Mouse (Mus musculus) B cell, adult 67 days (primary cell): ENCODE results near the gene Arpc3. TPM values are rescaled to one million over a fixed set of nuclear protein-coding genes. Genes with fewer than 3 reads are reported as not detected.

Source experiments
- total RNA-seq, 2 experiments: library from RNA; stranded (reverse); gene quantifications; 4 replicates each; pipeline ENCODE4 v1.2.4; 2023

Arpc3 gene
- total RNA-seq: 100 to 1,000 TPM; 355 to 394 TPM

GRCm38 (mm10) chr5:122391786-122392180 is at the start of gene Arpc3:
Arpc3 (plus strand) TSS chr5:122391878.

GRCm38 (mm10) chr5:122353807-122354491 is 37.7 kb upstream of the Arpc3 start, which contains the start of the genes Rad9b and Vps29:
Rad9b (minus strand) TSS chr5:122354233.
Vps29 (plus strand) TSS chr5:122354369.

DNA sequence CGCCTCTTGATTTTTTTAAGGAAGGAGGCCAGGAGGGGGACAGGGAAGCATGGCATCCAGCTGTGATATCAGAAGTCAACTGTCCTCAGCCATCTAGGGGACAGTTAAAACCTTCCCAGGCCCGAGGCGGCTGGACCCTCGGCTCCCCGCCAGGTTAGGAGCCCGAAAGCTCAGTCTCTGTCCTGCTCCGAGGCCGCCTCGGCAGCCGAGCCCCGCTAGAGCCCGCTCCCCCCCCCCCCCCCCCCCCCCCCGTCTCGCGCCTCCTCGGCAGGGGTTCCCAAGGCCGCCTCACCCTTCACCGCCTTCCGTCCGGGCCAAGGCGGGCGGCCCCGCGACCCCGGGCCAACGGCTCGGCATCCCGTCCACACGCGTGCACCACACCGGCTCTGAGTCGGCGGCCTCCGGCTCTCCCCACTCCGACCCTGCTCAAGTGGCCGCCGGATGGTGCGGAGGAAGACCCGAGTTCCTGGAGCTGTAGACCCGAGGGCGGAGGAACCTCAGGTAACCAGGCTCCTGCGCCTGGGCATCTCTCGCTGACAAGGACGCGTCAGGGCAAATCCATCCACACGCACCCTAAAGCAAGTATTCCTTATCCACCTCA is 20.0 kb upstream of the Arpc3 start, which contains the start of gene Gpn3:
TSS of gene Gpn3 (plus strand) at position 286 of the 601 bp plus-strand sequence.

GRCm38 (mm10) chr5:122372192-122372769 is 19.4 kb upstream of the Arpc3 start, which contains the start of gene Fam216a:
Fam216a (minus strand) TSS chr5:122372364.

DNA sequence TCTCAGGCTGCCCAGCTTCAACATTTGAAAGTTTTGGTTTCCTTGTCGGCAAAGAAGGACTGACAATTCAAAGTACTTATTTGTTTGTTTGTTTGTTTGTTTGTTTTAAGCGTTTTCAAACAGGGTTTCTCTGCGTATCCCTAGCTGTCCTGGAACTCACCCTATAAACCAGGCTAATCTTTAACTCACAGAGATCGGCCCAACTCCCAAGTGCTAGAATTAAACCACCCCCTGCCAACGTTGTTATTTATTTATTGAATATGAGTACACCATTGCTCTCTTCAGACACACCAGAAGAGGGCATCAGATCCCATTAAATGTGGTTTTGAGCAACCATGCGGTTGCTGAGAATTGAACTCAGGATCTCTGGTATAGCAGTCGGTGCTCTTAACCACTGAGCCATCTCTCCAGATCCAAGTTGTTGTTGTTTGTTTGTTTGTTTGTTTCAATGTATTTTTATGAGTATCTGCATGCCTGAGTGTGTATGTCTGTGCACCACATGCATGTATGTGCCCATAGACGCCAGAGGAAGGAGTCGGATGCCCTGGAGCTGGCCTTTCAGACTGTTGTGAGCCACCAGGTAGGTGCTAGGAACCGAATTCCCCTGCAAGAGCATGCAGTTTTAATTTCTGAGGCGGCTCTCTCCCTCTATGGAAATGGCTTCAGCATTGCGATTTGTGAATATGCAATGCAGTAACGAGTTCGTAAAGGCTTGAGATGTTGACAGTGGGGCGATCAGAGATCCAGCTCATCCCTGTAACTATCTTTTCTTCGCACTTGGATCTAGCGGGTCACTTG is 29.8 kb downstream of the Arpc3 start, which contains the start of gene Anapc7:
TSS of gene Anapc7 (plus strand) at position 423 of the 798 bp plus-strand sequence.

Other genes starting within 250 kb of the Arpc3 start
- gene Ppp1cc, start 233.6 kb upstream of the Arpc3 start, total RNA-seq: 100 to 1,000 TPM; 279 to 317 TPM
- gene Hvcn1, start 185.1 kb upstream of the Arpc3 start, total RNA-seq: 100 to 1,000 TPM; 755 to 828 TPM
- 10 to 100 TPM; 27.1 to 28.1 TPM for gene Tctn1, start 127.4 kb upstream of the Arpc3 start, total RNA-seq
- gene Pptc7, start 107.5 kb upstream of the Arpc3 start, total RNA-seq: 10 to 100 TPM; 29.0 to 35.9 TPM
- 1 to 10 TPM; 9.9 TPM for gene Rad9b, start 37.6 kb upstream of the Arpc3 start, total RNA-seq
- 10 to 100 TPM; 56.1 to 62.4 TPM for gene Vps29, start 37.5 kb upstream of the Arpc3 start, total RNA-seq
- 10 to 100 TPM; 28.6 to 45.3 TPM for gene Gpn3, start 20.0 kb upstream of the Arpc3 start, total RNA-seq
- 10 to 100 TPM in 1 of 2 experiments, 1 to 10 TPM in 1; 9.8 to 10.8 TPM for gene Fam216a, start 19.5 kb upstream of the Arpc3 start, total RNA-seq
- gene Anapc7, start 29.8 kb downstream of the Arpc3 start, total RNA-seq: 10 to 100 TPM; 37.5 to 39.0 TPM
- gene Atp2a2, start 110.3 kb downstream of the Arpc3 start, total RNA-seq: 10 to 100 TPM; 77.5 to 83.6 TPM
- 1 to 10 TPM; 3.0 to 6.2 TPM for gene Ift81, start 222.6 kb downstream of the Arpc3 start, total RNA-seq